Mouse (Mus musculus) liver, adult 10 weeks (tissue): ENCODE data around the gene Xkr7. TPM values are rescaled to one million over a fixed set of nuclear protein-coding genes. Genes with fewer than 3 reads are reported as not detected.

ENCODE experiments used
- polyA plus RNA-seq: library from polyadenylated mRNA; stranded (reverse); fragments of 350-450 nt; fragmentation: Illumina TruSeq; extraction: RNeasy Lipid Tissue Mini Kit (QIAGEN cat#74804); gene quantifications from one replicate; pipeline ENCODE4 v1.2.3, GENCODE M21; 2014; ENCODE audit warnings: low read depth, low replicate concordance

Gene Xkr7
- not detected for polyA plus RNA-seq

GRCm38 (mm10) chr2:153031126-153032082, at the start of gene Xkr7:
Gene Xkr7, plus strand, starts transcription at chr2:153031852.

GRCm38 (mm10) chr2:153014758-153015593, 16.7 kb upstream of the Xkr7 start, which contains the start of gene Pdrg1:
Gene Pdrg1, minus strand, starts transcription at chr2:153015427.

GRCm38 (mm10) chr2:153065747-153066508, 34.3 kb downstream of the Xkr7 start, which contains the start of gene Ccm2l:
Gene Ccm2l, plus strand, starts transcription at chr2:153065955.

Other genes with a start within 250 kb of the Xkr7 start
- 12.8 TPM for gene Bcl2l1, start 200.1 kb upstream of the Xkr7 start, polyA plus RNA-seq
- gene Tpx2, start 183.9 kb upstream of the Xkr7 start, polyA plus RNA-seq, result 0.37 TPM
- gene Mylk2, start 120.5 kb upstream of the Xkr7 start, polyA plus RNA-seq, result not detected
- not detected for gene Foxs1, start 98.6 kb upstream of the Xkr7 start, polyA plus RNA-seq
- gene Dusp15, start 80.2 kb upstream of the Xkr7 start, polyA plus RNA-seq, result not detected
- not detected for gene Ttll9, start 69.4 kb upstream of the Xkr7 start, polyA plus RNA-seq
- 26.6 TPM for gene Pdrg1, start 16.4 kb upstream of the Xkr7 start, polyA plus RNA-seq
- 1.2 TPM for gene Ccm2l, start 34.1 kb downstream of the Xkr7 start, polyA plus RNA-seq
- 0.72 TPM for gene Hck, start 76.6 kb downstream of the Xkr7 start, polyA plus RNA-seq
- gene Tm9sf4, start 129.5 kb downstream of the Xkr7 start, polyA plus RNA-seq, result 18.9 TPM
- gene Tspyl3, start 193.6 kb downstream of the Xkr7 start, polyA plus RNA-seq, result 0.19 TPM
- 2.0 TPM for gene Plagl2, start 209.6 kb downstream of the Xkr7 start, polyA plus RNA-seq
- gene Pofut1, start 209.7 kb downstream of the Xkr7 start, polyA plus RNA-seq, result 4.2 TPM